Mouse (Mus musculus) hindbrain, embryonic 13.5 days (tissue): ENCODE data around the gene Iqck. TPM values are rescaled to one million over a fixed set of nuclear protein-coding genes. Genes with fewer than 3 reads are reported as not detected.

Source experiments
- ATAC-seq: fragments of 200-750 bp; cut with Nextera tagmentation; 2 replicates; pipeline ENCODE4 v1.8.0; 2017; ENCODE audit warnings: moderate TSS enrichment; ENCODE audit not compliant: low FRiP score
- H3K27ac ChIP-seq: fragments of 300-500 bp; sonication (generic); 2 replicates; pipeline ENCODE4 v1.5.1; 2015; ENCODE audit warnings: inconsistent platforms, mild to moderate bottlenecking, moderate library complexity
- H3K27me3 ChIP-seq: fragments of 300-500 bp; sonication (generic); 2 replicates; pipeline ENCODE4 v1.6.1; 2015; ENCODE audit warnings: mild to moderate bottlenecking, inconsistent platforms
- H3K36me3 ChIP-seq: fragments of 300-500 bp; sonication (generic); 2 replicates; pipeline ENCODE4 v1.6.1; 2015; ENCODE audit warnings: mild to moderate bottlenecking, inconsistent platforms
- H3K4me1 ChIP-seq: fragments of 300-500 bp; sonication (generic); replicated peaks from 2 replicates; pipeline ENCODE4 v1.6.1; 2015; ENCODE audit warnings: inconsistent platforms
- H3K4me2 ChIP-seq: fragments of 300-500 bp; sonication (generic); 2 replicates; pipeline ENCODE4 v1.6.1; 2015; ENCODE audit warnings: inconsistent platforms, mild to moderate bottlenecking, moderate library complexity
- H3K4me3 ChIP-seq: fragments of 300-500 bp; sonication (generic); 2 replicates; pipeline ENCODE4 v1.5.1; 2015; ENCODE audit warnings: mild to moderate bottlenecking, inconsistent platforms
- H3K9ac ChIP-seq: fragments of 300-500 bp; sonication (generic); 2 replicates; pipeline ENCODE4 v1.6.1; 2015; ENCODE audit warnings: mild to moderate bottlenecking, inconsistent platforms
- H3K9me3 ChIP-seq: fragments of 300-500 bp; sonication (generic); 2 replicates; pipeline ENCODE4 v1.6.1; 2016; ENCODE audit warnings: inconsistent platforms
- WGBS: fragments of 180-500 bp; shearing (Covaris S2); methylation state at CpG from one replicate; pipeline ENCODE4 v1.1.7; 2015; 5-methylcytosine and 5-hydroxymethylcytosine counted together
- polyA plus RNA-seq: library from polyadenylated mRNA; unstranded; fragments of >200 nt; fragmentation: Nextera tagmentation; extraction: Ambion mirVana; gene quantifications from 2 replicates; pipeline ENCODE4 v1.2.1, GENCODE M21; 2015

Gene Iqck
- polyA plus RNA-seq, 1 experiment from 2014 or later, result 3.7 TPM

- ATAC-seq, result no peak
- peaks cover 31% of the 10 kb centered on the region for H3K4me1 ChIP-seq
- H3K9ac ChIP-seq, result peak overlapping the region; percentile 84
- H3K27me3 ChIP-seq, result no peaks in the 10 kb centered on the region
- peak overlapping the region; percentile 87 for H3K4me3 ChIP-seq
- H3K27ac ChIP-seq, result 0 out of 2 replicates have a peak overlapping the region, but pooled peaks have one; percentile 88
- H3K4me2 ChIP-seq, result peak overlapping the region; percentile 91
- 21% methylated on average over 3 of the region's 3 CpGs for WGBS
- peaks cover 42% of the 10 kb centered on the region for H3K36me3 ChIP-seq
- no peaks in the 10 kb centered on the region for H3K9me3 ChIP-seq
Measured at GRCm38 (mm10) chr7:118854606-118855005, 946 bp upstream of the Iqck start.

GRCm38 (mm10) chr7:118855877-118856304 lies 339 bp downstream of the Iqck start, which contains the start of gene Knop1:
TSS of gene Knop1 (minus strand) at chr7:118856254.
- H3K4me2 ChIP-seq, result peak within 1 kb of the TSS; percentile 91
- no peaks in the 10 kb centered on the region for H3K27me3 ChIP-seq
- under 1% methylated on average over 46 of the region's 46 CpGs for WGBS
- H3K27ac ChIP-seq, result peak within 1 kb of the TSS; percentile 88
- peaks cover 29% of the 10 kb centered on the region for H3K36me3 ChIP-seq
- peaks cover 27% of the 10 kb centered on the region for H3K4me1 ChIP-seq
- no peaks in the 10 kb centered on the region; the same call in 1 of the 2 replicates for H3K9me3 ChIP-seq
- peak within 1 kb of the TSS; percentile 87 for H3K4me3 ChIP-seq
- H3K9ac ChIP-seq, result peak within 1 kb of the TSS; percentile 84
- peak; percentile 85 for ATAC-seq

- Histone ChIP-seq H3K9ac (no peak overlapping the region), H3K27ac (no peak overlapping the region), H3K4me2 (no peak overlapping the region), H3K4me3 (no peak overlapping the region), H3K27me3 (no peaks in the 10 kb centered on the region), H3K36me3 (0 out of 2 replicates have a peak, but pooled peaks cover 3% of the 10 kb centered on the region), H3K4me1 (peaks cover 23% of the 10 kb centered on the region), H3K9me3 (no peaks in the 10 kb centered on the region; the same call in 1 of the 2 replicates)
- WGBS, result 100% methylated on average over 1 of the region's 1 CpGs
- no peak for ATAC-seq
Measured at GRCm38 (mm10) chr7:118858640-118859039, 3.1 kb downstream of the Iqck start.

- H3K36me3 ChIP-seq, result no peaks in the 10 kb centered on the region
- no peak overlapping the region for H3K27ac ChIP-seq
- no peaks in the 10 kb centered on the region for H3K27me3 ChIP-seq
- no peaks in the 10 kb centered on the region for H3K9me3 ChIP-seq
- H3K4me3 ChIP-seq, result no peak overlapping the region
- H3K4me1 ChIP-seq, result no peaks in the 10 kb centered on the region
- H3K9ac ChIP-seq, result no peak overlapping the region
- no peak overlapping the region for H3K4me2 ChIP-seq
- no peak for ATAC-seq
- WGBS, result 83% methylated on average over 2 of the region's 2 CpGs
Measured at GRCm38 (mm10) chr7:118865362-118865761, 9.8 kb downstream of the Iqck start.

- no peaks in the 10 kb centered on the region for H3K36me3 ChIP-seq
- H3K27ac ChIP-seq, result no peak overlapping the region
- H3K4me3 ChIP-seq, result no peak overlapping the region
- no peak for ATAC-seq
- H3K9me3 ChIP-seq, result no peaks in the 10 kb centered on the region
- H3K9ac ChIP-seq, result no peak overlapping the region
- 81% methylated on average over 3 of the region's 3 CpGs for WGBS
- no peak overlapping the region for H3K4me2 ChIP-seq
- no peaks in the 10 kb centered on the region for H3K27me3 ChIP-seq
- H3K4me1 ChIP-seq, result no peaks in the 10 kb centered on the region
Measured at GRCm38 (mm10) chr7:118879466-118880029, 24.0 kb downstream of the Iqck start.

GRCm38 (mm10) chr7:118883957-118884356 lies 28.4 kb downstream of the Iqck start:
- Histone ChIP-seq H3K27ac (no peak overlapping the region), H3K4me2 (no peak overlapping the region), H3K27me3 (no peaks in the 10 kb centered on the region), H3K4me1 (peaks cover 14% of the 10 kb centered on the region), H3K36me3 (no peaks in the 10 kb centered on the region), H3K9ac (no peak overlapping the region), H3K4me3 (no peak overlapping the region), H3K9me3 (no peaks in the 10 kb centered on the region)
- 92% methylated on average over 4 of the region's 4 CpGs for WGBS
- no peak for ATAC-seq

GRCm38 (mm10) chr7:118884969-118885368 lies 29.4 kb downstream of the Iqck start:
- H3K4me3 ChIP-seq, result no peak overlapping the region
- no peak overlapping the region for H3K27ac ChIP-seq
- no peaks in the 10 kb centered on the region for H3K36me3 ChIP-seq
- no peaks in the 10 kb centered on the region for H3K9me3 ChIP-seq
- 67% methylated on average over 4 of the region's 4 CpGs for WGBS
- no peaks in the 10 kb centered on the region for H3K27me3 ChIP-seq
- H3K4me2 ChIP-seq, result no peak overlapping the region
- no peak for ATAC-seq
- H3K4me1 ChIP-seq, result peaks cover 22% of the 10 kb centered on the region
- H3K9ac ChIP-seq, result no peak overlapping the region

GRCm38 (mm10) chr7:118887303-118888055 lies 31.9 kb downstream of the Iqck start:
- Histone ChIP-seq H3K9me3 (no peaks in the 10 kb centered on the region), H3K27ac (no peak overlapping the region), H3K4me3 (no peak overlapping the region), H3K27me3 (no peaks in the 10 kb centered on the region), H3K9ac (no peak overlapping the region), H3K36me3 (no peaks in the 10 kb centered on the region), H3K4me1 (peaks cover 22% of the 10 kb centered on the region), H3K4me2 (no peak overlapping the region)
- WGBS, result 22% methylated on average over 6 of the region's 6 CpGs
- no peak for ATAC-seq

- no peaks in the 10 kb centered on the region for H3K36me3 ChIP-seq
- H3K4me1 ChIP-seq, result peaks cover 29% of the 10 kb centered on the region
- 3% methylated on average over 3 of the region's 3 CpGs for WGBS
- no peaks in the 10 kb centered on the region for H3K9me3 ChIP-seq
- 0 out of 2 replicates have a peak overlapping the region, but pooled peaks have one; percentile 40 for H3K27ac ChIP-seq
- no peak overlapping the region for H3K4me2 ChIP-seq
- H3K27me3 ChIP-seq, result no peaks in the 10 kb centered on the region
- H3K4me3 ChIP-seq, result no peak overlapping the region
- H3K9ac ChIP-seq, result no peak overlapping the region
- peak; percentile 48; the same call in 1 of the 2 replicates for ATAC-seq
Measured at GRCm38 (mm10) chr7:118889046-118889680, 33.6 kb downstream of the Iqck start.

- WGBS, result 20% methylated on average over 10 of the region's 10 CpGs
- ATAC-seq, result peak; percentile 46; the same call in 1 of the 2 replicates
- H3K36me3 ChIP-seq, result no peaks in the 10 kb centered on the region
- H3K9me3 ChIP-seq, result no peaks in the 10 kb centered on the region
- H3K4me2 ChIP-seq, result no peak overlapping the region
- peaks cover 24% of the 10 kb centered on the region for H3K4me1 ChIP-seq
- no peak overlapping the region for H3K9ac ChIP-seq
- H3K27me3 ChIP-seq, result no peaks in the 10 kb centered on the region
- H3K4me3 ChIP-seq, result no peak overlapping the region
- peak overlapping the region; percentile 71 for H3K27ac ChIP-seq
Measured at GRCm38 (mm10) chr7:118895469-118896450, 40.2 kb downstream of the Iqck start.

GRCm38 (mm10) chr7:118898063-118898462 lies 42.5 kb downstream of the Iqck start:
- Histone ChIP-seq H3K27ac (no peak overlapping the region), H3K4me2 (no peak overlapping the region), H3K4me1 (peaks cover 27% of the 10 kb centered on the region), H3K9ac (no peak overlapping the region), H3K27me3 (no peaks in the 10 kb centered on the region), H3K4me3 (no peak overlapping the region), H3K36me3 (no peaks in the 10 kb centered on the region), H3K9me3 (no peaks in the 10 kb centered on the region)
- no peak for ATAC-seq
